Mouse (Mus musculus) embryo, embryonic 11.5 days (tissue): Measurements from ENCODE around the gene Dqx1.

ENCODE experiments used
- DNase-seq: peaks from one replicate; pipeline ENCODE4 v3.0.0-alpha.2; 2012; ENCODE audit warnings: low read depth, low spot score

The Dqx1 gene

GRCm38 (mm10) chr6:83070311-83071219, 12.9 kb downstream of the Dqx1 start:
- DNase-seq: no peak

GRCm38 (mm10) chr6:83071220-83071619, 13.6 kb downstream of the Dqx1 start:
- no peak for DNase-seq

- DNase-seq: no peak
These were observed 17.3 kb downstream of the Dqx1 start for GRCm38 (mm10) chr6:83074979-83075378.

GRCm38 (mm10) chr6:83077630-83078323, 20.1 kb downstream of the Dqx1 start, which contains the start of gene Pcgf1:
Gene Pcgf1, plus strand, starts transcription at chr6:83077869.
- DNase-seq: no peak

- peak; percentile 99 for DNase-seq
These were observed 20.7 kb downstream of the Dqx1 start for GRCm38 (mm10) chr6:83078324-83078858.

GRCm38 (mm10) chr6:83080210-83080609, 22.6 kb downstream of the Dqx1 start:
- DNase-seq: no peak

GRCm38 (mm10) chr6:83083497-83083896, 25.9 kb downstream of the Dqx1 start:
- DNase-seq: no peak

- DNase-seq: no peak
These were observed 26.8 kb downstream of the Dqx1 start for GRCm38 (mm10) chr6:83084477-83084876.

GRCm38 (mm10) chr6:83086121-83087035, 28.7 kb downstream of the Dqx1 start, which contains the start of gene Lbx2:
Gene Lbx2, plus strand, starts transcription at chr6:83086367.
- no peak for DNase-seq

- DNase-seq: no peak
These were observed 29.7 kb downstream of the Dqx1 start for GRCm38 (mm10) chr6:83087205-83087925.

- DNase-seq: no peak
These were observed 30.2 kb downstream of the Dqx1 start for GRCm38 (mm10) chr6:83087926-83088260.

GRCm38 (mm10) chr6:83092416-83093127, 34.9 kb downstream of the Dqx1 start:
- DNase-seq: no peak

- no peak for DNase-seq
These were observed 38.3 kb downstream of the Dqx1 start for GRCm38 (mm10) chr6:83095968-83096367.

GRCm38 (mm10) chr6:83098411-83098810, 40.8 kb downstream of the Dqx1 start:
- DNase-seq: no peak

- DNase-seq: peak; percentile 70
These were observed 43.7 kb downstream of the Dqx1 start, which contains the start of the genes Ccdc142 and Gm42688 for GRCm38 (mm10) chr6:83101316-83101687. Gene Ccdc142, plus strand, starts transcription at chr6:83101601. Gene Gm42688, plus strand, starts transcription at chr6:83101617.

- DNase-seq: no peak
These were observed 44.3 kb downstream of the Dqx1 start for GRCm38 (mm10) chr6:83101688-83102556.

GRCm38 (mm10) chr6:83103130-83103650, 45.5 kb downstream of the Dqx1 start:
- no peak for DNase-seq

GRCm38 (mm10) chr6:83104158-83104557, 46.5 kb downstream of the Dqx1 start:
- no peak for DNase-seq
